Mouse (Mus musculus) small intestine, adult 2 months (tissue): Measurements from ENCODE around the gene Gm5447. TPM values are rescaled to one million over a fixed set of nuclear protein-coding genes. Genes with fewer than 3 reads are reported as not detected.
A peak's percentile ranks its signal among the peaks of the same experiment; 100 is the strongest.

Experiments
- H3K27ac ChIP-seq: fragments of 200-500 bp; 2 replicates; pipeline ENCODE4 v1.5.1; 2012; ENCODE audit warnings: low read depth, low read length, control low read depth, inconsistent platforms; ENCODE audit not compliant: insufficient read depth
- H3K27me3 ChIP-seq: fragments of 200-500 bp; 2 replicates; pipeline ENCODE4 v1.6.1; 2012; ENCODE audit warnings: mild to moderate bottlenecking, moderate library complexity, low read length, inconsistent platforms; ENCODE audit not compliant: control insufficient read depth, insufficient read depth
- H3K36me3 ChIP-seq: fragments of 200-500 bp; 2 replicates; pipeline ENCODE4 v1.6.1; 2012; ENCODE audit warnings: mild to moderate bottlenecking, low read length, control low read depth, inconsistent platforms; ENCODE audit not compliant: control insufficient read depth, insufficient read depth
- H3K4me1 ChIP-seq: fragments of 200-500 bp; 2 replicates; pipeline ENCODE4 v1.6.1; 2012; ENCODE audit warnings: low read length, inconsistent platforms, mixed read lengths; ENCODE audit not compliant: control insufficient read depth, insufficient read depth, insufficient read length
- H3K4me3 ChIP-seq: fragments of 200-500 bp; 2 replicates; pipeline ENCODE4 v1.5.1; 2012; ENCODE audit warnings: low read depth, mild to moderate bottlenecking, control low read depth, inconsistent platforms, low read length, moderate library complexity
- CTCF ChIP-seq: fragments of 200-500 bp; IDR thresholded peaks from 2 replicates; pipeline ENCODE4 v1.5.1; 2012; ENCODE audit warnings: low read depth, mild to moderate bottlenecking, control low read depth, inconsistent platforms, low read length, moderate library complexity, mixed read lengths; ENCODE audit not compliant: insufficient replicate concordance, insufficient read length; ENCODE audit errors: extremely low read depth
- POLR2A ChIP-seq: fragments of 200-500 bp; IDR thresholded peaks from 2 replicates; pipeline ENCODE4 v1.6.1; 2012; ENCODE audit warnings: low read depth, mild to moderate bottlenecking, control low read depth, inconsistent platforms, low read length, moderate library complexity
- WGBS: fragments of 180-500 bp; shearing (Covaris S2); methylation state at CpG from one replicate; pipeline ENCODE4 v1.1.7; 2018; 5-methylcytosine and 5-hydroxymethylcytosine counted together
- polyA plus RNA-seq: library from polyadenylated mRNA; depleted of rRNA; stranded (reverse); fragments of >200 nt; gene quantifications from 2 replicates; pipeline ENCODE4 v1.2.3, GENCODE M21; 2012

Gm5447 gene
- polyA plus RNA-seq, 1 experiment: 0.06 TPM

DNA sequence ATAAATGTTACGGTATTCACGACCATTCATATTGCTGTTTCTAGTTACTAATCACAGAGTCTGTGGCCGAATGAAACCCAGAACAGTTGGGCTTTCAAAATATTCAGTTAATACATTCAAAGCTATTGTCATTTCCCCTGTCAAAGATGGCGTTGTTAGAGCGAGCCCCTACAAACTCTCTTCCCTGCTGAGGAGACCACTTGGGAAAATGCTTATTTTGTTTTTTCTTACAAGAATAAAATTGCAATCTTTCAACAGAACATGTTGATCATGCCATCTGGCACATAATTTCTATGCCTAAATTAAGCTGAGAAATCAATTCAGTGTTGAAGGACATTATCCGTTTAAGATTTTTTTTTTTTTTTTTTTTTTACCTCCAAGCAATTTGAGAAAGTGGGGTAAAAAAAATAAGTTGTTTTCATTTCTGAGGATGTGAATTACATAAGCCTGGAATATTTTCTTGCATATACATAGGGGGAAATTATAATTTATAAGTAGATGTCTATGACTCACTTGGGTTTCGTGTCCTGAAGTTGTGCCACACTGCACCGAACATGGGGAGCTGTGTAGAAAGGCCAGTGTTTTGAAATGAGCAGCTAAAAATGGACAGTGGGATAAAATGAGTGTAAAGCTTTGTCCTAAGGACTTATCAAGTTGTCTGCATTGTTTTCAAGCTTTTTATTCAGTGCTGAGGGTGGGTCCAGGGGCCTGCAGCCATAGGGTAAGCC lies 23.7 kb downstream of the Gm5447 start:
- WGBS: 87% methylated on average over 8 of the region's 8 CpGs
- no peaks in the 10 kb centered on the region for H3K27me3 ChIP-seq
- H3K36me3 ChIP-seq: no peaks in the 10 kb centered on the region
- H3K4me3 ChIP-seq: no peak overlapping the region
- TF ChIP-seq CTCF: no peak
- H3K4me1 ChIP-seq: no peaks in the 10 kb centered on the region
- no peak overlapping the region for H3K27ac ChIP-seq

DNA sequence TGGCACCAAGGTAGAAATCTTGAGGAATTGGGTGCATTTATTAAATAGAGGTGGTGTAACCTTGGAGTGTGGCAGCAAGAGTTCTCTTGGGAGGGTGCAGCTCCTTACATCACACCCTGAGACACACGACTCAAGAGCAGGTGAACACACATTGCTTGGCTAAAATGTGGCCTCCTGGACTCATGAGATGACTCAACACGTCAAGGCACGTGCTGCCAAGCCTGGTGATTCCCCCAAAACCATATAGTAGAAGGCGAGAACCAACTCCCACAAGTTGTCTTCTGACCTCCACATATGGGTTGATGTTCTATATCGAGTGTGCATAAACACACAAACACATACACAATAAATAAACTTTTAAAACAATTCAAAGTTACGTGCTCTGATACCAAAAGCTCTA lies 25.8 kb downstream of the Gm5447 start:
- Histone ChIP-seq H3K4me1 (no peaks in the 10 kb centered on the region; the same call in 1 of the 2 replicates), H3K4me3 (no peak overlapping the region), H3K27ac (no peak overlapping the region), H3K27me3 (no peaks in the 10 kb centered on the region), H3K36me3 (no peaks in the 10 kb centered on the region)
- 68% methylated on average over 6 of the region's 6 CpGs for whole genome bisulfite sequencing
- TF ChIP-seq POLR2A: no peak
- no peak for TF ChIP-seq CTCF

DNA sequence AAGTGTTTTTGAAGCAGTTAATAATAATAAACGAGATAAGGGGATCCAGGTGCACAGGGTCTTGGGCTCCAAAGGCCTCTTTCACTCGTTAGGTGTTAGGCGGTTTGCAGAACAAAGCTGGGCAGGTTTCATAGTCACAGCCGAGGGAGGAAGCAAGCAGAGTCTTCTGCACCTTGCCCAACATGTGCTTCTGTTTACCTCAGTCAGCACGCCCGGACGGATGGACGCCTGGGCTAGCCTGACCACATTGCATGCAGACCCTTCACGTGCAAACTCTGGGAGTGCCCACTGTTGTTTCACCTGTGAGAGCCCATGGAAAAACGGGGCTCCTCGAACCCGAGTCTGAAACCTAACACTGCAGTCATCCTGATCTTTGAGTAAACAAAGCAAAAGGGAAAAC lies 30.5 kb downstream of the Gm5447 start:
- WGBS: 25% methylated on average over 12 of the region's 12 CpGs
- H3K36me3 ChIP-seq: no peaks in the 10 kb centered on the region
- peak overlapping the region; percentile 30 for H3K4me3 ChIP-seq
- no peaks in the 10 kb centered on the region for H3K27me3 ChIP-seq
- no peak overlapping the region for H3K27ac ChIP-seq
- TF ChIP-seq POLR2A (no peak), CTCF (no peak)
- peaks cover 3% of the 10 kb centered on the region; the same call in 1 of the 2 replicates for H3K4me1 ChIP-seq

DNA sequence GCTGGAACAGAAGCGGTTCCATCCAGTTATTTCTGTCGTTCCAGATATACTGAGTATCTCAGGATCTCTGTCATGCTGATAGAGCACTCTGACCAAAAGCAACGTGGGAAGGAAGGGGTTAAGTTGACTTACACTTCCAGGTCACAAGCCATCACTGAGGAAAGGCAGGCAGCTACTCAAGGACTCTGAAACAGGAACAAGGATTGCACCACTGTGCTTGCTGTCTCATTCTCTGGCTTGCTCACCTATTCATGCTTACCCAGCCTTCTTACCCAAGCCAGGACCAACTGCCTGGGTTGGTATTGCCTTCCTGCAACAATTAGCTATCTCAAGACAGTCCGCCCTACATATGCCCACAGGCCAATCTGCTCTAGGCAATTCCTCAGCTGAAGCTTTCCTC lies 31.0 kb downstream of the Gm5447 start:
- peak overlapping the region; percentile 30; the same call in 1 of the 2 replicates for H3K4me3 ChIP-seq

DNA sequence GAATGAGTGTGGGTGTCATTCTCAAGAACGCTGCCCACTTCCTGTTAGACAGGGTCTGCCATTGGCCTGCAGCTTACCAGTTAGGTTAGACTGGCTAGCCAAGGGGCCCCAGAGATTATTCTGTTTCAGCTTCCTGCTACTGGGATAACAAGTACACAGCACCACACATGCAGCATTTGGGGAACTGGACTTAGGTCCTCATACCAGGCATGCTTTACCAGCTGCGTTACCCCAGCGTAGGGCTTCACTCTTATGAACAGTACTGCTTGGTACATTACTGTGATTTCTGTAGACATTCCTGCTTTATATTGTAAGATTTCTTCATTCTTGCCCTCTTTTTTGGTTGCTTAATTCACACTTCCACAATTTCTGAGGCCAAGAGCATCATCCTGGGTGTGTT lies 43.5 kb downstream of the Gm5447 start:
- WGBS: 84% methylated on average over 3 of the region's 3 CpGs
- Histone ChIP-seq H3K27me3 (no peaks in the 10 kb centered on the region), H3K4me1 (no peaks in the 10 kb centered on the region), H3K4me3 (no peak overlapping the region), H3K36me3 (no peaks in the 10 kb centered on the region), H3K27ac (no peak overlapping the region)
- TF ChIP-seq POLR2A (no peak), CTCF (no peak)

More for the DNA sequence above, 31.0 kb downstream of the Gm5447 start:
- Histone ChIP-seq H3K27ac (no peak overlapping the region), H3K27me3 (no peaks in the 10 kb centered on the region), H3K4me1 (peaks cover 3% of the 10 kb centered on the region; the same call in 1 of the 2 replicates), H3K36me3 (no peaks in the 10 kb centered on the region)
- no peak for TF ChIP-seq CTCF
- no peak for TF ChIP-seq POLR2A
- WGBS: 44% methylated on average over 4 of the region's 4 CpGs

DNA sequence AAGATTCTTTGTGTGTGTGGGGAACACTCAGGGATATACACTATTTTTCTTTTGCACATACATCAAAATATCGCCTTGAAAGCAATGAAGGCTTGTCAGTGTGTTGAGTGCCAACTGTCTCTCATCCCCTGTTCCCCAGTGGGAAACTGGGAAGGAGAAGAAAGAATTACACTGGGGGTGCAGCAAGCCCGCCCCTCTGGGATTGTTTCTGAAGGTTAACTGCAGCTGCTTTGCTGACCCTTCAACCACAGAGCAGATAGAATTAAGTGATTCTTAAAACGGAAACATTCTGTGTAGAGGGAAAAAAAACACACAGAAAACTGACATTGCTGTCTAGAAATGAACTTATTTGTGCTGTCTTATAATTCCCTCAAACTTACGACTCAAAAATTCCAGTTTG lies 47.5 kb downstream of the Gm5447 start:
- no peak overlapping the region for H3K27ac ChIP-seq
- H3K4me3 ChIP-seq: no peak overlapping the region
- no peaks in the 10 kb centered on the region for H3K27me3 ChIP-seq
- H3K4me1 ChIP-seq: no peaks in the 10 kb centered on the region
- WGBS: 60% methylated on average over 4 of the region's 4 CpGs
- TF ChIP-seq CTCF (no peak), POLR2A (no peak)
- no peaks in the 10 kb centered on the region for H3K36me3 ChIP-seq

DNA sequence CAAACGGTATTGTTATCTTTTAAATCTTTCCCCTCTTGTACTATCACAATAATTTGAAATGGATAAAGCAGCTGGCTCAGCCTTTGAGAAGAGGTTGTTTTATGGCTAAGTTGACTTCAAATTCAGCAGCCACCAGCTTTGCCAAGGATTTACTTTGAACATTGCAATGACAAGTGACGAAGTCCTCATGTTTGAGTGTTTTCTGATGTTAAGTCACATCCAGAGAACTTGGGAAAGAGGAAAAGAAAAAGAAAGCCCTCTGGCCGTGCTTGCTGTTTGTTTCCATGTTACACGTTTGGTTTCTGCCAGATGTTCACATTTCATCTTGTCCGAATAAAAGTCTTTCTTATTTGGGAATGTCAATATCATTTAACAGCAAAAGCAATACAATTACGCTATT lies 47.9 kb downstream of the Gm5447 start:
- Histone ChIP-seq H3K4me3 (no peak overlapping the region), H3K27me3 (no peaks in the 10 kb centered on the region), H3K4me1 (no peaks in the 10 kb centered on the region), H3K27ac (no peak overlapping the region), H3K36me3 (no peaks in the 10 kb centered on the region)
- TF ChIP-seq POLR2A (no peak), CTCF (no peak)
- whole genome bisulfite sequencing: 30% methylated on average over 6 of the region's 6 CpGs
